Comparison of ENCODE assay signal across 18 mouse cellular contexts in the genomic region with DNA sequence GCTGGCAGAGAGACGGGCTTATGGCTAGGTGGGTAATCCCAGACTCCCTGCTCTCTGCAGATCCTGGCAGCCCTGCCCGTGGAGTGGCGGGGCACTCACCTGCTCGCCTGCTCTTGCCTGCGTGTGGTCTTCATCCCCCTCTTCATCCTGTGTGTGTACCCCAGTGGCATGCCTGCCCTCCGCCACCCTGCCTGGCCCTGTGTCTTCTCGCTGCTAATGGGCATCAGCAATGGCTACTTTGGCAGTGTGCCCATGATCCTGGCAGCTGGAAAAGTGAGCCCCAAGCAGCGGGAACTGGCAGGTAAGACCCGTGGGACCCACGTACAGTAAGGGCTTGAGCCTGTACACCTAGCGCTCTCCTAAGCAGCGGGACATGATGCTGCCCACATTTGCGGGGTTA. TPM values are rescaled to one million over a fixed set of nuclear protein-coding genes. Genes with fewer than 3 reads are reported as not detected.
"Had no signal": no experiment of that assay in that cellular context is flagged by ENCODE, and none has a peak within 500 bp of the region (broad histone marks: within the 10 kb centered on the region; RNA-seq: fewer than 3 reads in every experiment).

No protein-coding gene starts in this region.

- H3K4me3 ChIP-seq: liver, embryonic 13.5 days; liver, embryonic 15.5 days; lung, embryonic 15.5 days; midbrain, embryonic 12.5 days; midbrain, embryonic 15.5 days; neural tube, embryonic 12.5 days; stomach, embryonic 15.5 days had no signal

- H3K36me3 ChIP-seq: liver, embryonic 13.5 days; liver, embryonic 15.5 days had no signal

- H3K27me3 ChIP-seq: liver, embryonic 13.5 days; liver, embryonic 15.5 days; lung, embryonic 15.5 days; midbrain, embryonic 12.5 days; midbrain, embryonic 15.5 days; neural tube, embryonic 12.5 days; stomach, embryonic 15.5 days had no signal

- H3K4me1 ChIP-seq: liver, embryonic 15.5 days; midbrain, embryonic 12.5 days had no signal

- ATAC-seq: liver, postnatal 0 days; lung, postnatal 0 days; midbrain, embryonic 15.5 days had no signal

- H3K9me3 ChIP-seq: liver, embryonic 13.5 days; liver, embryonic 15.5 days; lung, embryonic 15.5 days; midbrain, embryonic 12.5 days; midbrain, embryonic 15.5 days; neural tube, embryonic 12.5 days; stomach, embryonic 15.5 days had no signal

- DNase-seq: liver, embryonic 13.5 days; liver, postnatal 0 days; lung, adult 2 months; lung, postnatal 14 days; lung, postnatal 36 days; right cerebral cortex, postnatal 14 days; thymus, adult 2 months; thymus, postnatal 25 days; thymus, postnatal 4 days had no signal

RNA-seq across cellular contexts. Expression of gene Slc29a4, which starts 27.6 kb away (rescaled TPM):
- total RNA-seq: megakaryocyte progenitor cell, adult 5-6 weeks had no signal
- polyA plus RNA-seq: macrophage had no signal
